Mouse (Mus musculus) embryonic facial prominence, embryonic 11.5 days (tissue): ENCODE results near the gene Zranb3. TPM values are rescaled to one million over a fixed set of nuclear protein-coding genes. Genes with fewer than 3 reads are reported as not detected.
"Not testable (repeated sequence)": the region's sequence is repeated elsewhere in the genome, so short reads cannot be mapped to it uniquely, and the experiment has no call there.

Source experiments
- ATAC-seq: fragments of 200-750 bp; cut with Nextera tagmentation; replicated peaks from 2 replicates; pipeline ENCODE4 v1.8.0; 2017; ENCODE audit warnings: low read depth; ENCODE audit not compliant: insufficient number of reproducible peaks, low FRiP score, low TSS enrichment
- DNase-seq: peaks from one replicate; pipeline ENCODE4 v3.0.0-alpha.2; 2015; ENCODE audit warnings: low spot score
- H3K27ac ChIP-seq: fragments of 300-500 bp; sonication (generic); replicated peaks from 2 replicates; pipeline ENCODE4 v1.5.1; 2014; ENCODE audit warnings: mild to moderate bottlenecking, low read depth, low read length, control low read depth
- H3K27me3 ChIP-seq: fragments of 300-500 bp; sonication (generic); 2 replicates; pipeline ENCODE4 v1.6.1; 2014; ENCODE audit warnings: mild to moderate bottlenecking, low read length, moderate library complexity, mixed read lengths; ENCODE audit not compliant: control insufficient read depth, insufficient read depth
- H3K36me3 ChIP-seq: fragments of 300-500 bp; sonication (generic); replicated peaks from 2 replicates; pipeline ENCODE4 v1.6.1; 2014; ENCODE audit warnings: low read depth, mild to moderate bottlenecking, low read length, moderate library complexity, mixed read lengths; ENCODE audit not compliant: control insufficient read depth, insufficient read depth
- H3K4me1 ChIP-seq: fragments of 300-500 bp; sonication (generic); 2 replicates; pipeline ENCODE4 v1.6.1; 2014; ENCODE audit warnings: low read length, mixed read lengths; ENCODE audit not compliant: control insufficient read depth, insufficient read depth
- H3K4me2 ChIP-seq: fragments of 300-500 bp; sonication (generic); 2 replicates; pipeline ENCODE4 v1.6.1; 2014; ENCODE audit warnings: low read depth, mild to moderate bottlenecking, control low read depth, low read length, moderate library complexity
- H3K4me3 ChIP-seq: fragments of 300-500 bp; sonication (generic); 2 replicates; pipeline ENCODE4 v1.5.1; 2014; ENCODE audit warnings: low read depth, low read length, control low read depth
- H3K9ac ChIP-seq: fragments of 300-500 bp; sonication (generic); replicated peaks from 2 replicates; pipeline ENCODE4 v1.6.1; 2014; ENCODE audit warnings: mild to moderate bottlenecking, control low read depth, low read length
- H3K9me3 ChIP-seq: fragments of 300-500 bp; sonication (generic); replicated peaks from 2 replicates; pipeline ENCODE4 v1.6.1; 2016; ENCODE audit warnings: mild to moderate bottlenecking, low read length, inconsistent platforms, mixed read lengths; ENCODE audit not compliant: control insufficient read depth
- WGBS: fragments of 180-500 bp; shearing (Covaris S2); extraction: QIAGEN DNeasy Blood & Tissue Kit; methylation state at CpG from one replicate; pipeline ENCODE4 v1.1.7; 2014; 5-methylcytosine and 5-hydroxymethylcytosine counted together
- polyA plus RNA-seq: library from polyadenylated mRNA; unstranded; fragments of >200 nt; fragmentation: Nextera tagmentation; extraction: Ambion mirVana; gene quantifications from 2 replicates; pipeline ENCODE4 v1.2.1, GENCODE M21; 2014

Zranb3 gene
- polyA plus RNA-seq, 1 experiment from 2014 or later = 17.5 TPM

- 92% methylated on average over 4 of the region's 4 CpGs for WGBS
- not testable (repeated sequence) for H3K4me2 ChIP-seq, H3K27ac ChIP-seq, H3K9me3 ChIP-seq, DNase-seq, H3K4me1 ChIP-seq, H3K4me3 ChIP-seq, H3K9ac ChIP-seq, H3K36me3 ChIP-seq, ATAC-seq, H3K27me3 ChIP-seq
Measured at GRCm38 (mm10) chr1:128000931-128001330, 101.9 kb downstream of the Zranb3 start.

DNA sequence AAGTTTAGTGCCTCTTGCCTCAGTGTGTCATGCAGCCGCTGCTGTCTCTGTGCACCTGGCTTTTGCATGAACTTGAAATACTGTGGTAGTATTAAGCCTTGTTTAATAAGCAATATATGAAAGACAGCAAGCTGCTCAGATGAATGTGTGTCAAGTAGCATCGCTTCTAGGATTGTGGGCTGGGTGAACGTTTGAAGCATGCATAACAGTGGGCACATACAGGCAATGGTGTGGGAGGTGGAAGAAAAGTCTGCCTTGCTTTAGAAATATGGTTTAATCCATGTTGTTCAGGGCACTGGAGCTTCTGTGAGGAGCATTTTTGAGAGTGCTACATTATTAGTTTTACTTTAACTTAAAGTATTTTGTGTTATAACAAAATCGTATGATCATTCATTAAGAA, 109.0 kb downstream of the Zranb3 start:
- no peak for ATAC-seq
- DNase-seq = no peak
- H3K36me3 ChIP-seq = no peaks in the 10 kb centered on the region; the same call in 1 of the 2 replicates
- H3K4me3 ChIP-seq = no peak overlapping the region
- no peaks in the 10 kb centered on the region for H3K4me1 ChIP-seq
- H3K9me3 ChIP-seq = no peaks in the 10 kb centered on the region
- no peak overlapping the region for H3K9ac ChIP-seq
- WGBS = 93% methylated on average over 4 of the region's 4 CpGs
- H3K27ac ChIP-seq = no peak overlapping the region
- no peaks in the 10 kb centered on the region for H3K27me3 ChIP-seq
- no peak overlapping the region for H3K4me2 ChIP-seq

GRCm38 (mm10) chr1:127989876-127990731, 112.7 kb downstream of the Zranb3 start:
- H3K4me2 ChIP-seq = no peak overlapping the region
- no peak for ATAC-seq
- no peak overlapping the region for H3K4me3 ChIP-seq
- H3K36me3 ChIP-seq = no peaks in the 10 kb centered on the region; the same call in 1 of the 2 replicates
- H3K27me3 ChIP-seq = no peaks in the 10 kb centered on the region
- no peak overlapping the region for H3K9ac ChIP-seq
- no peak for DNase-seq
- 60% methylated on average over 9 of the region's 9 CpGs for WGBS
- H3K9me3 ChIP-seq = no peaks in the 10 kb centered on the region
- no peak overlapping the region for H3K27ac ChIP-seq
- H3K4me1 ChIP-seq = no peaks in the 10 kb centered on the region

- Histone ChIP-seq H3K36me3 (no peaks in the 10 kb centered on the region; the same call in 1 of the 2 replicates), H3K4me2 (no peak overlapping the region)
- no peak for DNase-seq
Measured at GRCm38 (mm10) chr1:127989387-127989786, 113.5 kb downstream of the Zranb3 start.

DNA sequence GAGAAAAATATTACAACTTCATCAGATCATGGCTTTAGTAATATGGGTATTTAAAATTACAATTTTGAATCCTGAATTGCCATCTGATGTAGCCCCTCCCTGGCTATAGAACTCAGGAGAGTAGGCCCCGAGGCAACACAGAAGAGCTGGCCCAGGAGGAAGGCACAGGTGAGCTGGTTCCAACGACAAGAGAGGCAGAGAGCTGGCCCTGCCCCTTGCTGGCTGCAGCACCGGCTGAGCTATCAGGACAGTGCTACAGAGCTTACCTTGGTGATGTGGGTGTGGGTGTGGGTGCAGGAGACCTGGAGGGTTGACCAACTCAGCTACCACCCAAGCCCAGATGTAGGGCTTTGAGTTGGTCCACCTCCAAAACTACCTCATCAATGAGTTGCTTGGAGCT, 114.6 kb downstream of the Zranb3 start:
- Histone ChIP-seq H3K9me3 (no peaks in the 10 kb centered on the region), H3K9ac (no peak overlapping the region), H3K27me3 (no peaks in the 10 kb centered on the region), H3K27ac (no peak overlapping the region), H3K36me3 (no peaks in the 10 kb centered on the region; the same call in 1 of the 2 replicates), H3K4me1 (no peaks in the 10 kb centered on the region), H3K4me3 (no peak overlapping the region), H3K4me2 (no peak overlapping the region)
- ATAC-seq (no peak), DNase-seq (no peak)
- WGBS = 82% methylated on average over 3 of the region's 3 CpGs

More at GRCm38 (mm10) chr1:127989387-127989786, 113.5 kb downstream of the Zranb3 start:
- no peak overlapping the region for H3K27ac ChIP-seq
- ATAC-seq = no peak
- H3K4me3 ChIP-seq = no peak overlapping the region
- no peaks in the 10 kb centered on the region for H3K27me3 ChIP-seq
- WGBS = 71% methylated on average over 4 of the region's 4 CpGs
- no peak overlapping the region for H3K9ac ChIP-seq
- no peaks in the 10 kb centered on the region for H3K4me1 ChIP-seq
- no peaks in the 10 kb centered on the region for H3K9me3 ChIP-seq

DNA sequence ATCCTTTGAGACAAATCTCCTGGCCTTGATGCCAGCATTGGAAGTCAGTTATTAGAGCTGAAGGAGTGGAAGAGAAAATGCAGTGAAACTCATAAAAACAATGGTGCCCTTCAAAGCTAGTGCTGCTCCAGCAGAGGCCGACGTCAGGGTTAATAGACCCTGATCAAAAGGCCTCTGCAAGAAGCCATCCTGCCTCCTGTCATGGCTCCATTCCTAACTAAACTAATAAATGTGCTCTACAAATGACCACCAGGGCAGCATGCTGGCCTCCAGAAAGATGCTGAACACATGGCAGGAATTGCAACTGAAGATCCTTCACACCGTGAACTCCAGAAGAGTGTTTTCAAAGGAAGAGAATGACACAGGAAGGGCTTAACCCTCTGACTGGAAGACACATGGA, 117.5 kb downstream of the Zranb3 start:
- Histone ChIP-seq H3K27ac (no peak overlapping the region), H3K36me3 (no peaks in the 10 kb centered on the region), H3K4me1 (no peaks in the 10 kb centered on the region), H3K27me3 (no peaks in the 10 kb centered on the region), H3K4me2 (no peak overlapping the region), H3K9ac (no peak overlapping the region), H3K4me3 (no peak overlapping the region), H3K9me3 (no peaks in the 10 kb centered on the region)
- DNase-seq (peak; percentile 39), ATAC-seq (no peak)
- 21% methylated on average over 3 of the region's 3 CpGs for WGBS

DNA sequence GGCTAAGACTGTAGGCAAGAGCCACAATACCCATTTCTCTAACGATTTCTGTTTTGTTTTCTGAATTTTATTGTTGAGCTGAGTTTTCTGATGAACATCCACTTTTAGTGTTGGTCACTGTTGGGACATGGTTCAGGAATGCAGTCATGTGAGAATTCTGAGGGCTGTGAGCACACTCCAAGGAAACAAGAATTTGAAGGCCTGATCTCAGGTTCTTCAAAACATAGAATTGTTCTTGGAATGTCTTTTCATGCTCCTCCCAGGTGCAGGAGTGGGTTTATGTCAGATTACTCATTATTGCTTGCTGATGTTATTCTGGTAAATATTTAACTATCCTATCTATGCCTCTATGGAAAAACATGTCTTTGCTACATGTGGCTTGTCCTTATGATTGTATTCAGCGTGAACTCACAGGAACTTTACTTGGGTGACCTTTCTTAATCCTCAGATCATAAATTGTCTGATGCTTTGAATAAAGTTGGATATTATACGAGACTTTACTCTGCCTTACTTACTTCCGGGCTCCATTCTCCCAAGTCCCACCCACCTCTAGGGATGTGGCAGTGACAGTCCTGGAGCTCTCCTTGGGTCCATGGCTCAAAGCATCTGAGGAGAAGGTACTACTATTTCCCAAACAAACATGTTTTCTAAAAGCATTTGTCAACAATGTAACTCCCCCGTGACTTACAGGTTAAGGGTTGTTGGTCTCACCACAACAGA, 119.4 kb downstream of the Zranb3 start:
- H3K9ac ChIP-seq = no peak overlapping the region
- no peak overlapping the region for H3K4me2 ChIP-seq
- DNase-seq = no peak
- 92% methylated on average over 5 of the region's 5 CpGs for WGBS
- H3K27ac ChIP-seq = no peak overlapping the region
- no peaks in the 10 kb centered on the region for H3K27me3 ChIP-seq
- no peak for ATAC-seq
- H3K4me1 ChIP-seq = no peaks in the 10 kb centered on the region
- H3K36me3 ChIP-seq = no peaks in the 10 kb centered on the region
- H3K4me3 ChIP-seq = no peak overlapping the region
- no peaks in the 10 kb centered on the region for H3K9me3 ChIP-seq

- WGBS = 73% methylated on average over 3 of the region's 3 CpGs
Measured at GRCm38 (mm10) chr1:127982268-127982667, 120.6 kb downstream of the Zranb3 start.

More at GRCm38 (mm10) chr1:127982268-127982667, 120.6 kb downstream of the Zranb3 start:
- DNase-seq (no peak), ATAC-seq (0 out of 2 replicates have a peak, but pooled peaks have one; percentile 27)
- H3K4me2 ChIP-seq = no peak overlapping the region
- no peak overlapping the region for H3K4me3 ChIP-seq
- H3K9me3 ChIP-seq = no peaks in the 10 kb centered on the region
- H3K27ac ChIP-seq = no peak overlapping the region
- H3K36me3 ChIP-seq = no peaks in the 10 kb centered on the region
- no peaks in the 10 kb centered on the region for H3K4me1 ChIP-seq
- H3K9ac ChIP-seq = no peak overlapping the region
- H3K27me3 ChIP-seq = no peaks in the 10 kb centered on the region
